Mouse (Mus musculus) spleen, postnatal 0 days (tissue): ENCODE measurements around the gene Eif4a2. TPM values are rescaled to one million over a fixed set of nuclear protein-coding genes. Genes with fewer than 3 reads are reported as not detected.

Experiments
- polyA plus RNA-seq: library from polyadenylated mRNA; unstranded; fragments of >200 nt; fragmentation: Nextera tagmentation; extraction: Ambion mirVana; gene quantifications from 2 replicates; pipeline ENCODE4 v1.2.1, GENCODE M21; 2015

The Eif4a2 gene
- polyA plus RNA-seq: 75.6 and 87.7 TPM in 2 replicates

DNA sequence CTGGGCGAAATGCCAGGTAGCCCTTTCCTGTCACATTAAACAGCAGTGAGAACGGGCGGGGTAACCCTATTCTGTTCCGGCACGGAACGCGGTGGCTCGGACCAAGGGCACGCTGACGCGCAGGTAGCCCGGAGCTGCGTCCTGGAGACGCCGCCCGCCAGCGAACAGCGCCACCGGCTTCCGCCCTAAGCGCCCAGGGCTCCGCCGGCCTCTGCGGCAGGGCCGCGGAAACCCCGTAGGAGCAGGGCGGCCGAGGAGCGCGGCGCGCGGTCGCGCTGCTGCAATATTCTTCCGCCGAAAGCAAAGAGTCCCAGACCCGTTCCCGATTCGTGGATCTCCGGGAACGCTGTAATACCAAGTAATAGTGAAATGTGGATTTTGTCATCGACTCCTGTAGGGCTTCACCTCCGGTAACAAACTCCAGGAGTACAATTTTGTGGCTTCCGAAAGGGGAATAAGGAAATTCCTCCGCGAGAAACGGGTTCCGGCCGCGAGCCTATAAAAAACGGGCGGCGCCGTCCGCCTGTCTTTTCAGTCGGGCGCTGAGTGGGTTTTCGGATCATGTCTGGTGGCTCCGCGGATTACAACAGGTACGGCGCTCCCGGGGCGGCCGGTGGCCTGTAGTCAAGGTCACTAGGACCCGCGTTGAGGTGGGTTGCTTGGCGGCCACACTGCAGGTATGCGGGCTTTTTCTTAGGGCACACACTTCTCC lies at the start of gene Eif4a2:
Eif4a2 (plus strand) TSS at position 214 of the 712 bp plus-strand sequence.

DNA sequence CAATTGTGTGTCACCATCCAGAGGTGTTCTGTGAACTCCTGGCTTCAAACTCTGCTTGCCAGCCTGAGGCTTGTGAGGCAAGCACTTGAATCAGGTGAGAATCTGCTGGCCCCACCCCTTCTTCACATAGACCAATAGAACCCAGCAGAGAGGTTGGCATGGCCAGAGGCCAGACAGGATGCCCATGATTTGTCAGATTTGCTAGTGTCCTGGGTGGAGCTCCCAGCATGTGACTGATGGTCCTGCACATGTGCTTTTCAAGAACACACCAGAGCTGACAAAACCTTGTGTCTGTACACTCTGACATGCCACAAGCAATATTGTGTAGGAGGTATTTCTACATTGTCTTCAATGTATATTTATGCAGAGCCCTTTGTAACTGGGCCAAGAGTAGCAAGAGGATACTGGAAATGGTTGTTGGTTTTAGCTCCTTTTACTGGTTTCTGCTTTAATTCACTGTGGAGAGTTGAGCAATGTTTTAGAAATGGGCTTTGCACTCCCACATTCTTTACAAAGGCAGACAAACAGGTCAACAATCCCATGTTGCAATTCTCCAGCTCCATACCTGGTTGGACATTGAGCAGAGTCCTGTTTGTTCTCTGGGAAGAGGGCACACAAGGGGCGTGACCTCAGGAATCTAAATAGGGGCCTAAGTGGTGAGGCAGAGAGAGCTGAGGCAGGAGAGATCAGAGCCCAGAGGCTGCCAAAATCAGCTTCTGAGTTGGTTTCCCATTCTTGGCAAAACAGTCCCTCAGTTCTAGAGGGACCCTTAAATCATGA lies 49.4 kb upstream of the Eif4a2 start, which contains the start of gene Kng1:
Kng1 (plus strand) TSS at position 198 of the 780 bp plus-strand sequence.

DNA sequence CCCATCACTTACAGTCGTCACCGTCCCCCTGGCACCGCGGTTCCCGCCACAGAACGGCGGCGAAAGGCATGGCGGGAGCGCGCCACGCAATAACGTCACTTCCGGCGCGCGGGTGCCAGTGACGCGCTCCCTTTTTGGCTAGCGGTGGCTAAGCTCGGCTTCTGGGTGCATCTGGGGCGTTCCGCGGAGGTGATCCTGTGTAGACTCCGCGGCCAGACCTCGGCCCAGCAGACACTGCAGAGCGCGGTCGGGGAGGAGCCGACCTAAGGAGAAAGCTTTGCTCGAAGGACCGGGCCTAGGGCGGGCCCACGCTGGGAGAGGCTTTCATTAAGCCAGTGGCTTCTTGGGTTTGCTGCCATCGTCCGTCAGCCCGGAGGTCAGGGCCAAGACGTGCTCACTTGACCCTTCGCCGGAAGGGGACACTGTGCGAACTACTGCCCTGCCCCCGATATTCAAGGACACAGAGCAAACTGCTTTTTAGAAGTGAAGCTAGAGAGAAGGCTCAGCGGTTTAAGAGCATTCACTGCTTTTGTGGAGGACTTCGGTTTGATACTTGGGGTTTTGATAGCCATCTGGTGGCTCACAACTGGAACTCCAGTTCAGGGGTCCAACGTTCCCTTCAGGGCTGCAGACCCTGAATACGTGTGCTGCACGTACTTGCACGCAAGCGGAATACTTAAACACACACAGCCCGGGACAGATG lies 20.6 kb downstream of the Eif4a2 start, which contains the start of gene Rfc4:
Rfc4 (minus strand) TSS at position 65 of the 703 bp plus-strand sequence.

DNA sequence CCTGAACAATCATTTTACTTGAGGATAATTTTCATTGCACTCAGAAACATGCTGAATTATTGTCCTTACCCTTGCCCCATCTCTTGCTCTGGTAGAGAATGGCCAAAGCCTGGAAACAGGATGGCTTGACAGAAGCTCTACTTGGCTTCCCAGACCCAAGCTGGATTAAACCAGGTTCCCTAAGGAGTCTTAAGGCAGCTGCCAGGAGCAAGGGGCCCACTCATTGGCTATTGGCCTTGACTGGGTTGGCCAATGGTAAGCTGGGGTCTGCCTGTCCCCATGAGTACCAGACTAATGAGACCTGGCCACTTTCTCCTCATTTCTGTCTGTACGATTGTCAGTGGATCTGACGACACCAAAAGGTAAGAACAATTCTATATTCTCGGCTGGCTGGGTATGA lies 39.0 kb downstream of the Eif4a2 start, which contains the start of gene Adipoq:
Adipoq (plus strand) TSS at position 257 of the 400 bp plus-strand sequence.

Other genes starting within 250 kb of the Eif4a2 start
- gene Tbccd1, start 249.8 kb upstream of the Eif4a2 start, polyA plus RNA-seq: 23.6 and 27.4 TPM in 2 replicates
- gene Dnajb11, start 249.6 kb upstream of the Eif4a2 start, polyA plus RNA-seq: 53.3 and 57.6 TPM in 2 replicates
- 4.1 and 9.5 TPM in 2 replicates for gene Ahsg, start 216.2 kb upstream of the Eif4a2 start, polyA plus RNA-seq
- 0.11 and 0.28 TPM in 2 replicates for gene Fetub, start 189.1 kb upstream of the Eif4a2 start, polyA plus RNA-seq
- gene Hrg, start 156.4 kb upstream of the Eif4a2 start, polyA plus RNA-seq: 0.22 TPM in 1 of 2 replicates, not detected in the other
- 0.11 and 0.12 TPM in 2 replicates for gene Kng2, start 78.0 kb upstream of the Eif4a2 start, polyA plus RNA-seq
- gene Kng1, start 49.6 kb upstream of the Eif4a2 start, polyA plus RNA-seq: 0.85 and 2.4 TPM in 2 replicates
- gene Rfc4, start 20.3 kb downstream of the Eif4a2 start, polyA plus RNA-seq: 147 and 190 TPM in 2 replicates
- gene Adipoq, start 39.1 kb downstream of the Eif4a2 start, polyA plus RNA-seq: not detected in 2 replicates
- 6.0 and 8.7 TPM in 2 replicates for gene St6gal1, start 117.3 kb downstream of the Eif4a2 start, polyA plus RNA-seq